Mouse (Mus musculus) limb, embryonic 10.5 days (tissue): ENCODE data around the gene Wdr70. TPM values are rescaled to one million over a fixed set of nuclear protein-coding genes. Genes with fewer than 3 reads are reported as not detected.

Experiments
- DNase-seq: peaks from one replicate; pipeline ENCODE4 v3.0.0-alpha.2; 2017; ENCODE audit warnings: low spot score
- H3K27ac ChIP-seq: fragments of 300-500 bp; sonication (generic); 2 replicates; pipeline ENCODE4 v1.5.1; 2016; ENCODE audit warnings: mild to moderate bottlenecking
- H3K27me3 ChIP-seq: fragments of 300-500 bp; sonication (generic); 2 replicates; pipeline ENCODE4 v1.6.1; 2016; ENCODE audit warnings: low read depth, mild to moderate bottlenecking; ENCODE audit not compliant: poor library complexity, severe bottlenecking
- H3K36me3 ChIP-seq: fragments of 300-500 bp; sonication (generic); 2 replicates; pipeline ENCODE4 v1.6.1; 2016; ENCODE audit warnings: mild to moderate bottlenecking, moderate library complexity
- H3K4me1 ChIP-seq: fragments of 300-500 bp; sonication (generic); 2 replicates; pipeline ENCODE4 v1.6.1; 2016
- H3K4me3 ChIP-seq: fragments of 300-500 bp; sonication (generic); 2 replicates; pipeline ENCODE4 v1.5.1; 2016; ENCODE audit warnings: mild to moderate bottlenecking, moderate library complexity
- H3K9me3 ChIP-seq: fragments of 300-500 bp; sonication (generic); replicated peaks from 2 replicates; pipeline ENCODE4 v1.6.1; 2016; ENCODE audit warnings: mild to moderate bottlenecking
- WGBS: fragments of 180-500 bp; shearing (Covaris S2); methylation state at CpG from one replicate; pipeline ENCODE4 v1.1.7; 2016; 5-methylcytosine and 5-hydroxymethylcytosine counted together
- polyA plus RNA-seq: library from polyadenylated mRNA; unstranded; fragments of >200 nt; fragmentation: Nextera tagmentation; extraction: Ambion mirVana; gene quantifications from 2 replicates; pipeline ENCODE4 v1.2.1, GENCODE M21; 2016

Wdr70 gene
- polyA plus RNA-seq, 1 experiment from 2014 or later: 71.4 TPM

DNA sequence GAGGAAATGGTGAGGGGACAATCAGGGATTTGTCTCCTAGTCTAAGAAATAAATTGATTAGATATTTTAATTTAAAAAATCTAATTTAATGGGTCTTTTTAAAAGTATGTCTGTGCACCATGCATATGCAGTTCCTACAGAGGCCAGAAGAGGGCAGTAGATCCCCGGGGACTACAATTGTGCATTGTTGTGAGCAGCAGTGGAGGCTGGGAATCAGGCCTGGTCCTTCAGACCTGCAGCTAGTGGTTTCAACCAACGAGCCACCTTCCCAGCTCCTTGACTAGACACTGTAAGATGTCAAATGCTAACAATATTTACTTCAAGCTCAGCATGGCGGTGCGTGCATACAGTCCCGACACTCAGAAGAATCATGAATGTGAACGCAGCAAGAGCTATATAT, 199.7 kb downstream of the Wdr70 start:
- WGBS: 97% methylated on average over 6 of the region's 6 CpGs
- Histone ChIP-seq H3K4me3 (no peak overlapping the region), H3K9me3 (no peaks in the 10 kb centered on the region), H3K27me3 (no peaks in the 10 kb centered on the region), H3K4me1 (peaks cover 10% of the 10 kb centered on the region), H3K36me3 (0 out of 2 replicates have a peak, but pooled peaks cover 4% of the 10 kb centered on the region), H3K27ac (no peak overlapping the region)
- DNase-seq: no peak

DNA sequence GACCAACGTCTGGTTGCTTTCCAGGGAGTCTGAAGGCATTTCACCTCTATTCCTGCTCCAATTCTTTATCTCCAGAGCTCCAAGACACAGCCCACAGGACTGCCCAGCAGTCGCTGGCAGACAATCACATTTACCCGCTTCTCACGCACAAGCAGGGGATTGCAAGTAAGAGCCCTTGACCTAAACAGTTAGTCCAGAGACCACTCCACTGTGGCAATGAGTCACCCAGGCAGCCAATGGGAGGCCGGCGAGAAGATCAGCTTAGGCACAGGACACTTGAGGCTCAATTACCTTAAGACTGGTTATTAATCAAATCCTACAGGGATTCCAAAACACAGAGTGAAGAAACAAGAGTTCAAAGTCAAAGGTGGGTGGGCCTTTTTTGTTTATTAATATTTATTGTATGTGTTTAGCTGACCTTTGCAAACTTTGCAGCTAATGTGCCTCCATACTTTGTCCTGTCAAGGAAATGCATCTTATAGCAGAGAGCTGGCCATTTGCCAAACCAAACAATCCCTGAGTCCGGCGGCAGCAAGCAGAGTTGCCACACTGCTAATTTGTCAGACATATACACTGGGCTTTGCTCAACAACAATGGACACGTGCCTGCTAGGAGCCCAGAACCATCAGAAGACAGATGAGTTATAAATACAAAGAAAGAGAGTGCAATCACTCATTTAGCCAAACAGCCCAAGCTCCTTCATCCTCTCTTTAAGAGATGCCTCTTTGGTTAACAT, 207.3 kb downstream of the Wdr70 start:
- Histone ChIP-seq H3K9me3 (no peaks in the 10 kb centered on the region), H3K4me1 (peaks cover 36% of the 10 kb centered on the region), H3K27ac (peak overlapping the region; percentile 42; the same call in 1 of the 2 replicates), H3K36me3 (no peaks in the 10 kb centered on the region), H3K27me3 (no peaks in the 10 kb centered on the region), H3K4me3 (no peak overlapping the region)
- WGBS: 70% methylated on average over 9 of the region's 9 CpGs
- no peak for DNase-seq

DNA sequence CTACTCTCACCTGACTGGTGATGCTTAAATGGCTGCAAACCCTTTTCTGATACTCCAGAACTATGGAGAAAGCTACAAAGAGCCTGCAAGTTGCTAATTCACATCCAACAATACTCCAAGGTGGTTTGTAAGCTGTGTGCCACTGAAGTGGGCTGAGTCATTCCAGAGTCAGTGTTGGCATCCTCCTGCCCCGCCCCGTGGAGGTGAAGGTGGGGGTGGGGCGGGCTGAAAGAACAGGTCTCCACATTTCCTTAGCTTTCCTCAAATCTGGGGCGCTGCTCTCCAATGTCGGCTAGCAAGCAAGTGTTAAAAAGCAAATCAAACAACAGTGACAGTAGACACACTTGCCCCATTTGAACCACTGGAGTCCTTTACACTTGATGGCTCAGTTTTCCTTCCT, 208.7 kb downstream of the Wdr70 start:
- 83% methylated on average over 5 of the region's 5 CpGs for WGBS
- peaks cover 2% of the 10 kb centered on the region; the same call in 1 of the 2 replicates for H3K36me3 ChIP-seq
- no peaks in the 10 kb centered on the region for H3K27me3 ChIP-seq
- no peaks in the 10 kb centered on the region for H3K9me3 ChIP-seq
- H3K4me3 ChIP-seq: no peak overlapping the region
- no peak for DNase-seq
- peaks cover 28% of the 10 kb centered on the region for H3K4me1 ChIP-seq
- no peak overlapping the region for H3K27ac ChIP-seq

DNA sequence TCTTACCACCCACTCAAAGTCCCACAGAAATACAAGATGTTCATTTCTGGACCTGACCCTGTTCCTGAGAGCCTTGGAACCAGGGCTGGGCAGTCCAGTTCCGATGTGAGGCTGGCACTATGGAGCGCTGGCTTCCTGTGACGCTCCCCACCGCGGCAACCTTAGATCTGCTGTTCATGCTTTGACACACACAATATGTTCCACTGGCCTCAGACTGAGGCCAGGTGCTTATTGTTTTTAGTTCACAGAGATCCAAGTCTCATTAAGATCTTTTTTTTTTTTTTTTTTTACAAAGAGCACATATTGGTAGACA, 209.7 kb downstream of the Wdr70 start:
- no peak for DNase-seq
- no peak overlapping the region for H3K27ac ChIP-seq

DNA sequence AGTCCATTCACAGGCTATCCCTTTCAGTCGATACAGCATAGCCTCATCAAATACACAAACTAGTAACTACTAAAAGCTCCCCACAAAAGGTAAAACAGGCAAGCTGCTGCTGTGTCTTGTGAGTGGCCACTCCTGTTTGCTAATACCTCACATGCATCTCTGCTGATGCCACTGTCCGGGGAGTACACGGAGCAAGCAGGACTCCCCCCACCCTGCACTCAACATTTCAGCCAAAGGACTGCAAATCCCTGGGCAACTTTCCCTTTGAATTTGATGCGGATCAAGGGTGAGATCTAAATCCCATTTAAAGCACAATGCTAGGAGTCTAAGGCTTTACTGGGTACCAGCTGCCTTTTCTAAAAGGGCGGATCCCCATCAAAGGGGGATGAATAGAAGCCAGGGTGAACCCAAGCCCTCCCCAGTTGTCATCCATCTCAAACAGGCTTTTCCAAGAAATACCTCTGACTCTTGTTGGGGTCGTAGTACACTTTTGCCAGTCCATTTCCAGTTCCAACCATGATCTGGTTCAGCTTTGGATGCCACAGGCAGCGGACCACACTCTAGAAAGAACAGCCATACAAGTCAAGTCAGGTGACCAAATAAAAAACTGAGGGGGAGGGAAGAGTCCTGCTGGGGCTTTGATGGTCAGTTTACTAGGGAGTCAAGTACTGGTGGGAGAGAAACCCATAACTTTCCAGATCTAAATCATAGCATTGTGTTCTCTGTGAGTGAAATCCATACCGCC, 210.2 kb downstream of the Wdr70 start:
- no peak for DNase-seq
- Histone ChIP-seq H3K36me3 (peaks cover 7% of the 10 kb centered on the region), H3K27ac (no peak overlapping the region), H3K4me3 (no peak overlapping the region), H3K27me3 (no peaks in the 10 kb centered on the region), H3K4me1 (peaks cover 31% of the 10 kb centered on the region), H3K9me3 (no peaks in the 10 kb centered on the region)
- WGBS: 86% methylated on average over 8 of the region's 8 CpGs

More for the DNA sequence above, 209.7 kb downstream of the Wdr70 start:
- Histone ChIP-seq H3K36me3 (peaks cover 2% of the 10 kb centered on the region; the same call in 1 of the 2 replicates), H3K27me3 (no peaks in the 10 kb centered on the region), H3K4me3 (no peak overlapping the region), H3K9me3 (no peaks in the 10 kb centered on the region), H3K4me1 (peaks cover 31% of the 10 kb centered on the region)
- WGBS: 87% methylated on average over 5 of the region's 5 CpGs

DNA sequence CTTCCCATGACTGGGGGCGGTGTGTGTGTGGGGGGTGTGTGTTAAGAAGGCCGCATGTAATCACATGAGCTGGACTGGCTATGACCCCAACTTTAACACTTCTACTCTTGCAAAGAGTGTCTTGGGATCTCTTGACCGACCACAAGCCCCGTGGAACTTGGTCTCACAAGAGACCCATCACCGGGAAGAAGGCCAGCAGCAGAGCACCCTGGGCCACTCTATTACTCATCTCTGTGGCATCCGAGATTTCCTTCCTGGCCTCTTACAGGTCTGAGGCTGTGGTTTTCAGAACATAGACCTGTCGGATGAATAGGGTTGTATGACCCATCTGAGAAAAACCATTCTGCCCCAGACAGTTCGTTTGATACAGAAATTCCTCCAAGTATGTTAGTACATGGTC, 212.4 kb downstream of the Wdr70 start:
- no peak for DNase-seq
- Histone ChIP-seq H3K4me3 (no peak overlapping the region), H3K9me3 (no peaks in the 10 kb centered on the region), H3K27ac (no peak overlapping the region), H3K36me3 (peaks cover 21% of the 10 kb centered on the region), H3K4me1 (peaks cover 28% of the 10 kb centered on the region), H3K27me3 (no peaks in the 10 kb centered on the region)
- WGBS: 92% methylated on average over 8 of the region's 8 CpGs

DNA sequence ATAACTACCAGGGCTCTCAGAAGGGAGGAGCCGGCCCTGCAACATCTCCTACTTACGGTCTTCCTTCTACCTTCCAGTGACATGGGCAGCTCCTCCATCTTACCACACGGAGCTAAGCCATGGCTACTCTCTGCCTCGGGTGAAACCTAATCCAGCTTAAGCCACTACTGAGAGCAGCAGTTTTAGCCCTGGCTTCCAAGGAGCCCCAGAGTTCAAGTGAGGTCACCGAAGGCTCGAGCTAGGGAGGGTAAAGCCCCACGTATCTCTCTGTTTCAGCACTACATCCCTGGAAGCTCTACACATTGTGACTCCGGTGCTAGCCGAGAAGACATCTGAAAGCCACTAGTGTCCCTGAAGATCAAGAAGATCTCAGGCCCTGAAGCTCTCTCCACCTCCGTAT, 213.9 kb downstream of the Wdr70 start:
- Histone ChIP-seq H3K4me3 (no peak overlapping the region), H3K36me3 (peaks cover 23% of the 10 kb centered on the region), H3K9me3 (no peaks in the 10 kb centered on the region), H3K27ac (no peak overlapping the region), H3K4me1 (peaks cover 18% of the 10 kb centered on the region), H3K27me3 (no peaks in the 10 kb centered on the region)
- 58% methylated on average over 10 of the region's 10 CpGs for WGBS
- DNase-seq: no peak

DNA sequence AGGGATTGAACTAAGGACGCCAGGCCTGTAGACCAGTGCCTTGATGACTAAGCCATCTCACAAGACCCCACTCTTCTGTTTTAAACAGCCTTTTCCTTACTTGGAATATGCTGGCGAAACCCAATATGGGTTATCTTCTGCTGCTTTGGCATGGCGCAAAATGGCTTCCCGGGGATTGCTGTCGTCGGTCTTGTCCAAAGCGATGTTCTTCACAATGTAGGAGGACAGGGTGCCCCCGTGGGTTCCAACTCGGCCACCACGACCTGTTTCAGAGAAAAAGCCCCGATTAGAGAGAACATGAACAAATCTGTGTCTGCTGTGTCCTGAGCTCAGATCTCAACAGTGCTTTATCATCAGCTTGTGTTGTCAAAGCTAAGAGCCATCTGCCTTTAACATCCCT, 214.8 kb downstream of the Wdr70 start:
- peaks cover 10% of the 10 kb centered on the region; the same call in 1 of the 2 replicates for H3K4me1 ChIP-seq
- no peak overlapping the region for H3K4me3 ChIP-seq
- no peaks in the 10 kb centered on the region for H3K27me3 ChIP-seq
- no peaks in the 10 kb centered on the region for H3K9me3 ChIP-seq
- peaks cover 23% of the 10 kb centered on the region for H3K36me3 ChIP-seq
- no peak for DNase-seq
- no peak overlapping the region for H3K27ac ChIP-seq
- WGBS: 97% methylated on average over 11 of the region's 11 CpGs

DNA sequence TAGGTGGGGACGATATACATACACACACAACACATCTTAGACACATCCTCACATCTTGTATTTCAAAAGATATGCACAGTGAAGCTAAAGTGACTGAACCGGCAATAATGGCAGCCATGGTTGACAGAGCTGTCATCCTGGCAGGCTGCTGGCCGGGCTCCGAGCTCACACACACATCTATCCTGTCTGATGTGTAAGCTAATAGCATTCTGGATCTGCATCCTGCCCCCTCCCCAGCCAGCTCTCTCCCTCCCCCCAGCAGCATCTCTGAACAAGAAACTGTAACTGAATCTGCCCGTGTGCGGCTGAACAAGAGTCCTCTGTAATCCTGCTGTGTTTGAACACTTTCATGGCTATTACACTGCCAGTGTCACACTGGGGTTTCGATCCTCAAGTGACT, 219.1 kb downstream of the Wdr70 start:
- DNase-seq: no peak
- Histone ChIP-seq H3K9me3 (no peaks in the 10 kb centered on the region), H3K4me1 (no peaks in the 10 kb centered on the region; the same call in 1 of the 2 replicates), H3K4me3 (no peak overlapping the region), H3K27ac (no peak overlapping the region), H3K36me3 (peaks cover 21% of the 10 kb centered on the region), H3K27me3 (no peaks in the 10 kb centered on the region)
- WGBS: 81% methylated on average over 7 of the region's 7 CpGs

DNA sequence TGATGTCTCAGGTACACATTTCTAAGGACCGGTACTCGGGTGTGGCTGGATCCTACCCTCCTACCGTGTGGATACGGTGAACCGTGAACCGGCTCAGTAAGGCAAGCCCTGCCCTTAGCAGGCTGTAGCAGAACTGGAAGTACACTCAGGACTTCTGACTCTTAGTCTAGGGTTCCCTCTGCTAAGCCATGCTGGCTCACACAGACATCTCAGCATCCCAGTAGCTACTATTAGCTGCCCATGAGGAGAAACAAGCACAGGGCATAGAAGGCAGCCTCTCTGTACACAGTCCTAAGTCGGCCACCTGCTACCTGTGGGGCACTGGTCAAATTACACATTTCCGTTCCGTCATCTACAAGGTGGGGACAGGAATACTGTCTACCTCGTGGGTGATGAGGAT, 220.1 kb downstream of the Wdr70 start:
- Histone ChIP-seq H3K4me1 (no peaks in the 10 kb centered on the region; the same call in 1 of the 2 replicates), H3K9me3 (no peaks in the 10 kb centered on the region), H3K27me3 (no peaks in the 10 kb centered on the region), H3K36me3 (peaks cover 17% of the 10 kb centered on the region), H3K4me3 (no peak overlapping the region), H3K27ac (no peak overlapping the region)
- 91% methylated on average over 10 of the region's 10 CpGs for WGBS
- no peak for DNase-seq

DNA sequence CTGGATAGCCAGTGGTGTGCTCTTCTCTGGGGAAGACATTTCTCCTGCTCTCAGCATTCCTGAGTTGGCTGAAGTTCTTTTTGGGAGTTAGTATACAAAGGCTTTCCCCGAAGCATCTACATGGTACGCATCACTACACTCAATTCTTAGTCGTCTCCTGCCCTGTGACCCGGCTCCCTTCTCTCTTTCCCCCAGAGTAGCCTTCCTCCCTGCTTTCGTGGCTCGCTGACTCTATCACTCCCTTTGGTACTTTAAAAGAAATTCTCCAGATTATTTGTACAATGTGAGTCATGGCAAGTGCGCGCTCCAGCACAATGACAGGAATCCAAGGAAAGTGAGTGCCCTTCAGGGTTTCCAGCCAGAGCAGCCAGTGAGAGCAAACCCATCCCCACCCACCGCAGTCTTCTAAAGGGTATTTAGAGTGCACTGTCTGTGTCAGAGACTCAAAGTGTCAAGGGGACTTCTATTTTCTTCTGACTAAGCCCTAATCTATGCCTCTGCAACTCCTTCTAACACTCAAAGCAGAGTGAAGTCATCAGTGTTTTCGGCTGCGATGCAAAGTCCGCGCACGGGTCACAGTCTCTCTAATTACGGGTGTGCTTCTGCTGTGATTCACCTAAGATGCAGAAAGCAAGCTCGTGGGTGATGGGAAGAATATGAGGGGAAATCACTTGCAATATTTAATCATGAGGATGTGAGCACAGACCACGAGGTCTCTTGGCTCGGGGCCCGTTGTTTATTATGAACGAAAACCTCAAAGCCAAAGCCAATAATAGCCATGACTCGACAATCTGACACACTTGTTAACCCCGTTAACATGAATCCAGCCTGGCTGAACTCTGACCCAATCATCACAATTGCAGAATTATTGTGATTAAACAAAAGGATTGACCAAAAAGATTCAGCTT, 221.2 kb downstream of the Wdr70 start:
- WGBS: 85% methylated on average over 22 of the region's 22 CpGs
- DNase-seq: no peak
- Histone ChIP-seq H3K27ac (no peak overlapping the region), H3K9me3 (no peaks in the 10 kb centered on the region), H3K4me1 (no peaks in the 10 kb centered on the region; the same call in 1 of the 2 replicates), H3K4me3 (no peak overlapping the region), H3K36me3 (peaks cover 12% of the 10 kb centered on the region), H3K27me3 (no peaks in the 10 kb centered on the region)

DNA sequence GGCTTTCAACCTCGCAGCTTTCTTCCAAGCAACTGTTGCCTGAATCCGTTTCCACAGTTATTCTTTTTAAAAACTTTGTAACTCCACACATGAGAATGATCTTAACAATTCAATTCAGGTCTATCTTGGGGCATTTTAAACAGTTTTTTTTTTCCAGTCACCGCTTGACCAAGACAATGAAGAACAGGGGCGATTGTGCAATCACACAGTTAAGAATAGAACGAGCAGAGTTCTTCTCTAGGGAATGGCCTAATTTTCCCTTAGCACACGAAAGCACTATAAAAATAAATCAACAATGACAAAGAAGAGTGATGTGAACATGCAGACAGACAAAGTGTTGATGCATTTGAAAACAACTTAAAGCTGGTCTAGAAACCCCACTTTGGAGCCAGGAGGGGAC, 223.1 kb downstream of the Wdr70 start:
- Histone ChIP-seq H3K4me1 (no peaks in the 10 kb centered on the region; the same call in 1 of the 2 replicates), H3K27ac (no peak overlapping the region), H3K27me3 (no peaks in the 10 kb centered on the region), H3K4me3 (no peak overlapping the region), H3K36me3 (no peaks in the 10 kb centered on the region), H3K9me3 (no peaks in the 10 kb centered on the region)
- 90% methylated on average over 6 of the region's 6 CpGs for WGBS
- no peak for DNase-seq
